Mouse (Mus musculus): Measurements from ENCODE around the gene Trim69.

The Trim69 gene

DNA sequence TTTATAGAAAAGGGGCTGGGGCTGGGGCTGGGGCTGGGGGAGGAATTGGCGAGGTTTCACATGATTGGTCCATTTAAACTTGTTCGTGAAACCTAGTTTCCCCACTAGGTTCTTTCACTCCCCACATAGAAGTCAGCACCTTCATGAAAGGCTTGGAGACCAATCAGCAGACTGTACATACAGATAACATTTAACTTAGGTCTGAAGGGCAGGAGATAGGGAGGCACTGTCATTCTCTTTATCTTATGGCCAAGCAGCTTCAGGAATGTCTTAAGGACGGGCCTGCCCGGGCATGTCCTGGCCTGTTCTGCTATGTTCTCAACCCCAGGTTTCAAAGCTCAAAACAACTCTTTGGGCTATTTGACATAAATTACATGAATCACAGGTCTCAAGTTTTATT lies 56.6 kb downstream of the Trim69 start:
- 98% methylated on average over 4 of the region's 4 CpGs for WGBS

DNA sequence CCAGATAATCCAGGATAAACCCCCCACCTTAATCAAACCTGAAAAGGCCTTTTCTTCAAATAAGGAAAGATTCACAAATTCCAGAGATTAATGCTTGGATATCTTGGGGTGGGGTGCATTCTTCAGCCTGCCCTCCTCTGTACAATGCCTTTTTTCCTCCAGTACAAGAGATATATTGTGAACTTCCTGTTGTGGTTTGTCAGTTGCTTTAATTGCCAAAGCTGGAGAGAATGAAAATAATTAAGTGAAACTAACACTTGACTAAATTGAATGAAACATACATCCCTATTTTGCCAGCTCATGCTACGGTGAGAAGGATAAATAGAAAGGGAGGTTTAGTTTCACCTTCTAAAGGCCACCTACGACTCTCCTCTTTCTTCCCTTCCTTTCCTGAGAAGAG lies 57.7 kb downstream of the Trim69 start:
- 80% methylated on average over 2 of the region's 2 CpGs for WGBS

DNA sequence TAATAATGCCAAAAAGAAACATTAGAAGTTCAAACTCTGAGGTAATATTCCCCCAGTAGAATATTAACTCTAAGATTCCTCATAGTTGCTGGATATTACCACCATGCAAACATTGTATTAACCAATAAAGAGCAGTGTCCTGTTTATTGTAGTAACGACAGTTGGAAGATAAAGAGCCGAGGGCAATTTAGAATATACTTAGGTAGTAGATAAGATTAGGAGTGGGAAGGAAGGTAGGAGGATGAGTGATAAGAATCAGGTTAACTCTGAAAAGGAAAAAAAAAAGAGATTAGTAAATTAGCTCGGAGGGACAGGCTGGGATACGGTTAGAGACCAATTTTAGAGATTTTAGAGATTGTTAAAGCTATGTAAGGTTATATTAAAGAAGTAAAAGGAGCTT lies 60.9 kb downstream of the Trim69 start:
- 85% methylated on average over 4 of the region's 4 CpGs for WGBS

GRCm38 (mm10) chr2:122221798-122222197 lies 61.3 kb downstream of the Trim69 start:
- WGBS, result 82% methylated on average over 5 of the region's 5 CpGs

- WGBS, result 94% methylated on average over 5 of the region's 5 CpGs
These were observed 61.8 kb downstream of the Trim69 start for GRCm38 (mm10) chr2:122222272-122222671.

Data from cerebral cortex, adult 2 months (tissue).